Mouse (Mus musculus) monocyte, adult 5-6 weeks (primary cell): ENCODE measurements around the gene Rhoq. TPM values are rescaled to one million over a fixed set of nuclear protein-coding genes. Genes with fewer than 3 reads are reported as not detected.

Experiments used
- ATAC-seq: fragments of 153-309, 156-312 bp; replicated peaks from 2 replicates; pipeline ENCODE4 v1.8.0; 2017; ENCODE audit warnings: mild to moderate bottlenecking; ENCODE audit not compliant: low TSS enrichment, insufficient number of reproducible peaks, severe bottlenecking, poor library complexity, low FRiP score
- total RNA-seq: library from RNA; stranded (forward); fragments of 200-1000, 200-491, 200-594 nt; gene quantifications from 3 replicates; pipeline ENCODE4 v1.2.3, GENCODE M21; 2017

The Rhoq gene
- 56.4 to 70.3 TPM (median 57.8 TPM) in 3 replicates for total RNA-seq

GRCm38 (mm10) chr17:86962894-86963585 is at the start of gene Rhoq:
Rhoq (plus strand) TSS chr17:86963082.
- no peak for ATAC-seq

DNA sequence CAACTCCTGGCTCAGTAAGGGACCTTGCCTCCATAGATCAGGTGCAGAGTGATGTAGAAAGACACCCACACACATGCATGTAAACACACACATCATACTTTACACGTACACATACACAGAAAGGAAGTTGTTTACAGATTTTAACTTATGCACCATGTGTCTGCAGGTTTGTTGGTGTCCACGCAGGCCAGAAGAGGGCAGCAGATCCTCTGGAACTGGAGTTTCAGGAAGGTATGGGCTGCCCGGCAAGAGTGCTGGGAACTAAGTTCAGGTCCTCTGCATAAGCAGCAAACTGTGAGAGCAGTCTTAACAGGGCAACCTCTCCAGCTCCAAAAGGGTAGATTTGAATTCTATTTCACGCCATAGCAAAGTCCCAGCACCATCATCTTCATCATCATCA is 47.3 kb upstream of the Rhoq start:
- no peak for ATAC-seq

DNA sequence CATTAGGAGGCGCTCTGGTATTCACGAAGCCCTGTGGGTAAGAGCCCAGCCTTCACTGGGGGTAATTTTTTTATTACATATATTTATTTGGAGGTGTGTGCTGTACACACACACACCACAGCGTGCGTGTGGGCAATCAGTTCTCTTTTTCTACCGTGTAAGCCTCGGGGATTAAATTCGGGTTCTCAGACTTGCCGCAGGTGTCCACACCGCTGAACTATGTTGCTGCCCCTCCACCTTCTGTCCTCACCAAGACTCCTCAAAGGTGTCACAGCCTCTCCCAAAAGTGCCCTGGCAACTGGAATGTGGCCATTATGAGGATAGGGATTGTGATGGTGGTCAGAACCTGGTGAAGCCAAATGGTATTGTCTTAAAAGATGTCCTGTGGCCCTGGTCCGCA is 45.8 kb upstream of the Rhoq start, which contains the start of gene Tmem247:
Tmem247 (plus strand) TSS at position 301 of the 400 bp plus-strand sequence.
- no peak for ATAC-seq

DNA sequence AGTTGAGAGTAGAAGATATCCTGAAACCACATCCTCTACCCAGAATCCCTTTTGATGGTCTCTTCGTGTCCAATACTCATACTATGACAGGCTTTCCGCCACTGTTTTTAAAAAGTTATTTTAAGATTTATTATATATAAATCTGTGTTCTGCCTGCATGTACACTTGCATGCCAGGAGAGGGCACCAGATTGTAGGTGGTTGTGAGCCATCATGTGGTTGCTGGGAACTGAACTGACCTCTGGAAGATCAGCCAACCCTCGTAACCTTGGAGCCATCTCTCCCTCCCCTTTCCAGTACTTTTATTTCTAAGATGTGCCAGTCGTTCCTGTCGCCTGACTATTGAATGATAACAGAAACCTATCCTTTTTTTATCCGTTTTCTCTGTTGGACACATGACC is 44.1 kb upstream of the Rhoq start:
- ATAC-seq = peak; percentile 45; the same call in 1 of the 2 replicates

DNA sequence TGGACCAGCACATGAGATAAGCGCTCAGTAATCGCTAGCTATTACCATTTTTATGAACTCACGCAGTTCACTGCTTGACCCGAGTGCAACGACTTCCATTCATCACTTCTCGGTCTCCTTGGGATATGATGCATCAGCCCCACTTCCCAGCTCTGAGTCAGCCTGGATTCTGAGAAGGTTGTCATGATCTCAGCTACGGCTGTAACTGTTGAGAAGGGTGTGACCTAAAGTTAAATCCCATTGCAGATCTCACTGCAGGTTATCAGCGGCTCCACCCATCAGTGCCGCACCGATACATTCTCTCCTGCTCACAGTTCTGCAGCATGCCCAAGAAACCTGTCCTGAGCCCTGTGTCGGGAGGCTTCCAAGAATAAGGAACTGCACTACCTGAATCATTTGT is 43.2 kb upstream of the Rhoq start:
- no peak for ATAC-seq

- no peak for ATAC-seq
Observed at GRCm38 (mm10) chr17:86924679-86925078, 38.2 kb upstream of the Rhoq start.

GRCm38 (mm10) chr17:86926836-86927235 is 36.0 kb upstream of the Rhoq start:
- ATAC-seq = no peak

DNA sequence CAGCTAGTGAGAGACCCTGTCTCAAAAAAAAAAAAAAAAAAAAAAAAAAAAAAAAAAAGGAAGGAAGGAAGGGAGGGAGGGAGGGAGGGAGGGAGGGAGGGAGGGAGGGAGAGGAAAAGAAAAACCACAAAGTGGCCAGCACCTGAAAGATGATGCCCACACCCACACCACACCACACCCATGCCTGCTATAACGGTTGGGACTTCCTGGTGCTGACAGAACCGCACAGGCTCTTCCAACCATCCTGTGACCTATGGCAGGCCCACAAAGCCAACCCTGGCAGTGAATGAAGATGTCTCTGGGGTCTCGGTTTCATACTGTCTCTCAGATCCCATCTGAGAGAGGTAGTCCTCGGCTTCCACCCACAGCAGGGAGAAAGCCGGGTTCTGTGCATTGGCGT is 33.5 kb upstream of the Rhoq start:
- no peak for ATAC-seq

DNA sequence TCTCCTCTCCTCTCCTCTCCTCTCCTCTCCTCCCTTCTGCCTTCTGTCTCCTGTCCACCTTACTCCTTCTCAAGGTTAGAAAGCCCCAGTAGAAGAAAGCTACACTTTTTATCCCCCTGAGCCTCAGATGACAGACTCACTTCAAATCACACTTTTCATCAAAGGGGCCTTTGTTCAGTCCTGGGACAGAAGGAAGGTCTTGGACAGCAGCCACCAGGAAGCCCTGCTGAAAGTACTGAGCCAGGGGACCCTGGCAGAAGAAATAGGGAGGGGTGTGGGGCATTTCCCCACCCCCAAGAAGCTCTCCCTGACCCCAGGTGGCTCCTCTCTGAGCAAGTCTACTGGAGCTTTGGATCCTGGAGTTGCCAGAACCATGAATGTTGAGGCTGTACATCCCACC is 32.9 kb upstream of the Rhoq start:
- no peak for ATAC-seq

- ATAC-seq = no peak
Observed at GRCm38 (mm10) chr17:86932896-86933295, 30.0 kb upstream of the Rhoq start.

DNA sequence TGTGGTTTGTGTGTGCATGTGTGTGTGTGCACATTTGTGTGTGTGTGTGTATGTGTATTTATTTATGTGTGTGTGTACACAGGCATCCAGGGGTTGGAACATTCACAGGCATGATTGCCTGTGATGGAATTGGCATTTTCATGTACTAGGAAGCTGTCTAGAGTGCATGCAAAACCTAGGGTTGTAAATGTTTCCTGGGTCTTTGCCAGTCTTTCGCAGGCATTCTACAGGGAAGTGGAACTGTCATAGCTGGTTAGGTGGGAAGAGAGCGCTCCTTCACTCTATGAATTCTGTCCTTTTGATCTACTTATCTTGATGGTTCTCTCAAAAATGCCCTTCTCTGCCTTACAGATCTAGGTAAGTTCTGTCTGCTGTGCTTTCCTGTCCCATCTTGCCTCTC is 25.8 kb upstream of the Rhoq start:
- no peak for ATAC-seq

- peak; percentile 83 for ATAC-seq
Observed at GRCm38 (mm10) chr17:86937497-86938155, 25.3 kb upstream of the Rhoq start.

GRCm38 (mm10) chr17:86938683-86939082 is 24.2 kb upstream of the Rhoq start:
- no peak for ATAC-seq

- ATAC-seq = no peak
Observed at GRCm38 (mm10) chr17:86942112-86942511, 20.8 kb upstream of the Rhoq start.

GRCm38 (mm10) chr17:86943158-86943557 is 19.7 kb upstream of the Rhoq start:
- ATAC-seq = no peak

GRCm38 (mm10) chr17:86946078-86946477 is 16.8 kb upstream of the Rhoq start:
- no peak for ATAC-seq

DNA sequence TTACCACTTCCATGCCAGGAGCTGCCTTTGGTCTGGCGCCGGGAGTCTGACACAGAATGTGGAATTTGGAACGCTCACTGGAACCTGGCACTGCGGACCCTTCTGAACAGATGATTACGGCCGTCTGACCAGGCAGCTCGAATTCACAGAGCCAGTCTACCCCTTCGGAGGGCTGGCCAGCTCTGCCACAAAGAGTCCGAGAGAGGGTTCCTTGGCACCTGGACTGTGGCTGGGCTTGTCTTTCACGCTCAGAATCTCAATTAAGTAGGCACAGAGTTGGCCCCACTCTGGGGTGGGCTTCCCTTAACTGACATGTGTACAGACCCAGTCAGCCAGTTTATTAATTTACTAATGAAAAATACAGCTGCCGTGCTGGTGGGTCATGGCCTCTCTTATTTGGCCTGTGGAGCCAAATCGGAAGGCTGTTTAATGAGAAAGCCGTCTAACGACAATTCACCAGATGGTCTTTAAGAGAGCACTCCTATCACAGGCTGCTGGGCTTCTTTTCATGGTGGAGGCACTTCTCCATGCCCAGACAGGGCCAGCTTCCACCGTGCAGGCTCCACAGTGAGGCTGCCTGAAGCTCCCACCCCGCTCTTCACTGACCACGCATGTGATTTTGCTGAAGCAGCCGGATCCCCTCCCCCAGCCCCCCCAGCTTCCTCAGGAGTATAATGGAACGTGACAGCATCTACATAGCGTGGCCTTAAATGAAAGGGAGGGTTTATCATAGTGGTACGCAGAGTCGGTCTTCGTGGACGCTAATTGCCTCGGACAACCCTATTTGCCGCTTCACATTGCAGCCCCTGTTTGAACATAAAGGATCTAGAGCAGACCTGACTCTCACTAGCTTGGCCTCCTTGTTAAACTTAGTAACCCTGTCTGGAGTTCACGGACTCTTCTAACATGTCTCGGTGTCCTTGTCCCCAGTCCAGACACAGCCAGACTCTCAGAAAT is 14.8 kb upstream of the Rhoq start, which contains the start of gene Atp6v1e2:
Atp6v1e2 (minus strand) TSS at position 58 of the 957 bp plus-strand sequence.
- ATAC-seq = no peak

DNA sequence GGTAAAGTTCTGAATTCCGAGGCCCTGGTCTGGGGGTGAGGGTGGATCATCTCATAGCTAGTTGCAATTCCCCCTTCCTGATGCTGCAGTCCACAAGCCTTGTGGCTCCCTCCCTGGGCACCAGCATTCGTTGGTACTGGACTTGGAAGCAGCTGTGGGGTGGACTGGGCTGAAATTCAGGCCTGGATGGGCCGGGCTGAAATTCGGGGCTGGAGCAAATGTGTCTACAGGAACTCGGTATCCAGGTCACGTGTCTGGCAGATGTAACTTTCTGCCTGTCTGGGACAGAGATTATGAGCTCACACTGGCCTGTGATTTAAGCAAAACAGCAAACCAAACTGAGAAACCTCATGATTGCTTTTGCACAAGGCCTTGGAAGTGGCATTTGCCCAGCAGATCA is 14.1 kb upstream of the Rhoq start:
- ATAC-seq = no peak

DNA sequence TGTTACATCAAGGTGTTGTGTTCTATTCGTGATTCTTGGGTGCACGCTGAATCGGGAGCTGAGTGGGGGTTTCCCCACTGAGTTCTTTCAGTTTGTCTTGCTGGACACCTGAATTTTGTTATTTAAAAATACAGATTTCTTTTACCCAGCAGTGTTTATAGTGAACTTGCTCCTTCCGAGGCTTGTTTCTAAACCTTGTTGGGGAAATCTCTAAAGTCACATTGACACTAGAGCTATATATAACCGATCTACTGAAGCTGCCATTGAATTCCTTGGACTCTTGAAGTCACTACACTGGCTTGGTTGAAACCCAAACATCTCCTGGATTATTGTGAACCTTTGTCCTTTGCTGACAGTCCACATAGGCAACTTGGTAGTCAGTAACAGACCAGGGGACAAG is 5.6 kb upstream of the Rhoq start:
- ATAC-seq = no peak
